Mouse (Mus musculus) CH12.LX (cell line): ENCODE measurements around the gene Rab20. TPM values are rescaled to one million over a fixed set of nuclear protein-coding genes. Genes with fewer than 3 reads are reported as not detected.
A peak's percentile ranks its signal among the peaks of the same experiment; 100 is the strongest.

ENCODE experiments used
- DNase-seq: peaks from one replicate; pipeline ENCODE4 v3.0.0-alpha.2; 2013; ENCODE audit errors: extremely low read depth
- H3K27ac ChIP-seq: 2 replicates; pipeline ENCODE4 v1.5.1; 2012; ENCODE audit warnings: low read depth, mild to moderate bottlenecking, control low read depth, moderate library complexity; ENCODE audit not compliant: insufficient read depth
- H3K27me3 ChIP-seq: replicated peaks from 2 replicates; pipeline ENCODE3; 2012; ENCODE audit warnings: inconsistent platforms
- H3K36me3 ChIP-seq, 2 experiments: replicated peaks in 1 of 2; 2 replicates each; pipeline versions ENCODE3 to v1.6.1; 2012; ENCODE audit warnings: inconsistent platforms in 1 of 2, low read length in 1 of 2, mild to moderate bottlenecking in 1 of 2, mixed read lengths in 1 of 2, moderate library complexity in 1 of 2; ENCODE audit not compliant: control insufficient read depth in 1 of 2, insufficient read depth in 1 of 2
- H3K4me1 ChIP-seq, 2 experiments: 2 replicates each; pipeline ENCODE4 v1.6.1; 2012; ENCODE audit warnings: inconsistent platforms in 1 of 2, moderate library complexity in 1 of 2; ENCODE audit not compliant: insufficient read depth in 2 of 2, control insufficient read depth in 1 of 2
- H3K4me2 ChIP-seq: 2 replicates; pipeline ENCODE4 v1.6.1; 2012; ENCODE audit warnings: low read depth, mild to moderate bottlenecking, control low read depth; ENCODE audit not compliant: poor library complexity, insufficient read depth, severe bottlenecking
- H3K4me3 ChIP-seq, 3 experiments: fragments of 150-350 bp in 1 of 3; sonication (generic) in 1 of 3; replicated peaks in 1 of 3; 2 replicates each; pipeline versions ENCODE3 to v1.5.1; 2011 to 2012; ENCODE audit warnings: low read depth in 2 of 3, low read length in 2 of 3, mild to moderate bottlenecking in 2 of 3, moderate library complexity in 2 of 3, control low read depth in 1 of 3, improper control_type of control experiment in 1 of 3, inconsistent platforms in 1 of 3, mixed read lengths in 1 of 3; ENCODE audit not compliant: poor library complexity in 1 of 3
- H3K79me2 ChIP-seq: replicated peaks from 2 replicates; pipeline ENCODE4 v1.6.1; 2012; ENCODE audit warnings: mild to moderate bottlenecking, moderate library complexity; ENCODE audit not compliant: control insufficient read depth, poor library complexity, insufficient read depth, severe bottlenecking; ENCODE audit errors: extremely low read depth
- H3K9ac ChIP-seq: 2 replicates; pipeline ENCODE4 v1.6.1; 2012; ENCODE audit warnings: low read depth, mild to moderate bottlenecking, control low read depth, moderate library complexity; ENCODE audit not compliant: insufficient read depth
- H3K9me3 ChIP-seq: replicated peaks from 2 replicates; pipeline ENCODE3; 2012; ENCODE audit warnings: low read length, inconsistent platforms, mixed read lengths
- BHLHE40 ChIP-seq: IDR thresholded peaks from 2 replicates; pipeline ENCODE4 v1.6.1; 2011; ENCODE audit warnings: mild to moderate bottlenecking, low read depth, low read length, improper control_type of control experiment
- CHD1 ChIP-seq: IDR thresholded peaks from 2 replicates; pipeline ENCODE4 v1.6.1; 2012; ENCODE audit warnings: low read depth, low read length, improper control_type of control experiment, inconsistent platforms
- CTCF ChIP-seq, 2 experiments: IDR thresholded peaks in 1 of 2; conservative IDR thresholded peaks in 1 of 2; 2 replicates each; pipeline ENCODE4 v1.5.1; 2011 to 2012; ENCODE audit warnings: low read depth in 2 of 2, low read length in 2 of 2, improper control_type of control experiment in 1 of 2, inconsistent platforms in 1 of 2, mild to moderate bottlenecking in 1 of 2, moderate library complexity in 1 of 2
- E2F4 ChIP-seq: IDR thresholded peaks from 2 replicates; pipeline ENCODE4 v1.6.1; 2011; ENCODE audit warnings: low read depth, low read length, improper control_type of control experiment; ENCODE audit not compliant: insufficient replicate concordance
- ELF1 ChIP-seq: IDR thresholded peaks from 2 replicates; pipeline ENCODE4 v1.6.1; 2014; ENCODE audit warnings: low read depth, mild to moderate bottlenecking, inconsistent platforms, low read length, improper control_type of control experiment
- ETS1 ChIP-seq: conservative IDR thresholded peaks from 2 replicates; pipeline ENCODE4 v1.6.1; 2012; ENCODE audit warnings: low read depth, mild to moderate bottlenecking, inconsistent platforms, low read length, improper control_type of control experiment, moderate library complexity
- HCFC1 ChIP-seq: IDR thresholded peaks from 2 replicates; pipeline ENCODE4 v1.6.1; 2012; ENCODE audit warnings: low read depth, mild to moderate bottlenecking, inconsistent platforms, low read length, improper control_type of control experiment
- JUN ChIP-seq: IDR thresholded peaks from 2 replicates; pipeline ENCODE4 v1.6.1; 2011; ENCODE audit warnings: low read depth, mild to moderate bottlenecking, low read length, improper control_type of control experiment, moderate library complexity; ENCODE audit not compliant: insufficient read depth
- JUND ChIP-seq: conservative IDR thresholded peaks from 2 replicates; pipeline ENCODE4 v1.6.1; 2011; ENCODE audit warnings: low read depth, low read length, improper control_type of control experiment
- MAFK ChIP-seq: IDR thresholded peaks from 2 replicates; pipeline ENCODE4 v1.6.1; 2011; ENCODE audit warnings: low read length, improper control_type of control experiment; ENCODE audit not compliant: insufficient replicate concordance
- MAX ChIP-seq: IDR thresholded peaks from 2 replicates; pipeline ENCODE4 v1.6.1; 2011; ENCODE audit warnings: low read length, improper control_type of control experiment
- MEF2A ChIP-seq: IDR thresholded peaks from 2 replicates; pipeline ENCODE4 v1.6.1; 2014; ENCODE audit warnings: low read depth, mild to moderate bottlenecking, inconsistent platforms, low read length, improper control_type of control experiment, borderline replicate concordance
- MXI1 ChIP-seq: IDR thresholded peaks from 2 replicates; pipeline ENCODE4 v1.6.1; 2011; ENCODE audit warnings: mild to moderate bottlenecking, low read depth, low read length, improper control_type of control experiment
- NELFE ChIP-seq: IDR thresholded peaks from 2 replicates; pipeline ENCODE4 v1.6.1; 2011; ENCODE audit warnings: low read depth, low read length, improper control_type of control experiment
- NRF1 ChIP-seq: IDR thresholded peaks from 2 replicates; pipeline ENCODE4 v1.6.1; 2014; ENCODE audit warnings: low read depth, mild to moderate bottlenecking, inconsistent platforms, low read length, improper control_type of control experiment, moderate library complexity
- POLR2A ChIP-seq: IDR thresholded peaks from 2 replicates; pipeline ENCODE4 v1.6.1; 2011; ENCODE audit warnings: low read depth, mild to moderate bottlenecking, improper control_type of control experiment, low read length
- RAD21 ChIP-seq: IDR thresholded peaks from 2 replicates; pipeline ENCODE4 v1.6.1; 2011; ENCODE audit warnings: low read depth, mild to moderate bottlenecking, low read length, improper control_type of control experiment, moderate library complexity
- RCOR1 ChIP-seq: conservative IDR thresholded peaks from 2 replicates; pipeline ENCODE4 v1.6.1; 2012; ENCODE audit warnings: low read depth, mild to moderate bottlenecking, inconsistent platforms, low read length, improper control_type of control experiment
- SIN3A ChIP-seq: IDR thresholded peaks from 2 replicates; pipeline ENCODE4 v1.6.1; 2012; ENCODE audit warnings: low read length, improper control_type of control experiment, inconsistent platforms
- SMC3 ChIP-seq: IDR thresholded peaks from 2 replicates; pipeline ENCODE4 v1.6.1; 2011; ENCODE audit warnings: low read depth, low read length, improper control_type of control experiment
- TCF12 ChIP-seq: IDR thresholded peaks from 2 replicates; pipeline ENCODE4 v1.6.1; 2014; ENCODE audit warnings: low read depth, mild to moderate bottlenecking, inconsistent platforms, low read length, improper control_type of control experiment
- UBTF ChIP-seq: IDR thresholded peaks from 2 replicates; pipeline ENCODE4 v1.6.1; 2012; ENCODE audit warnings: low read depth, mild to moderate bottlenecking, inconsistent platforms, low read length, improper control_type of control experiment, moderate library complexity
- USF1 ChIP-seq: IDR thresholded peaks from 2 replicates; pipeline ENCODE4 v1.6.1; 2014; ENCODE audit warnings: low read depth, mild to moderate bottlenecking, inconsistent platforms, low read length, improper control_type of control experiment
- USF2 ChIP-seq: conservative IDR thresholded peaks from 2 replicates; pipeline ENCODE4 v1.6.1; 2011; ENCODE audit warnings: low read depth, low read length, improper control_type of control experiment
- ZKSCAN1 ChIP-seq: IDR thresholded peaks from 2 replicates; pipeline ENCODE4 v1.6.1; 2012; ENCODE audit warnings: low read depth, inconsistent platforms, low read length, improper control_type of control experiment, borderline replicate concordance
- dilution Hi-C: fragments of 300-500 bp; cut with MboI; formaldehyde crosslinking; loops from 2 replicates; pipeline ENCODE4 v1.14.3; 2020; ENCODE audit warnings: low sequenced_read_pairs; ENCODE audit not compliant: extremely low pct_unique_long_range_greater_than_20kb, extremely low pct_ligation_motif_present
- in situ Hi-C: fragments of 300-500 bp; cut with MboI; formaldehyde crosslinking; loops from 3 replicates; pipeline ENCODE4 v1.14.3; 2019; ENCODE audit warnings: low sequenced_read_pairs, low pct_ligation_motif_present, low pct_unique_long_range_greater_than_20kb, mixed read lengths
- polyA plus RNA-seq: library from polyadenylated mRNA; unstranded; fragments of >175 nt; gene quantifications from 2 replicates; pipeline ENCODE4 v1.2.1, GENCODE M21; 2012; ENCODE audit warnings: low read depth; ENCODE audit not compliant: insufficient read length
- total RNA-seq, 2 experiments: library from RNA; depleted of rRNA; stranded (reverse); fragments of 300-350 nt in 1 of 2; fragments of >200 nt in 1 of 2; gene quantifications; 2 replicates each; pipeline ENCODE4 v1.2.3; 2012 to 2014

The Rab20 gene
- total RNA-seq (2012; rRNA removed) (18.2 and 23.2 TPM in 2 replicates), total RNA-seq (2014; rRNA removed) (19.0 and 22.8 TPM in 2 replicates), polyA plus RNA-seq (12.8 and 17.2 TPM in 2 replicates)

- in situ Hi-C loops: no loop called here
- H3K4me1 ChIP-seq: peaks cover 14 to 36% of the 10 kb centered on the region in 2 experiments
- H3K27ac ChIP-seq: no peak within 1 kb of the TSS
- TF ChIP-seq MXI1 (peak; percentile 95), ELF1 (peak; percentile 56), TCF12 (peak; percentile 58), HCFC1 (no peak; the same call in 1 of the 2 replicates), JUN (no peak), JUND (no peak), CTCF (conservative IDR thresholded peaks at IDR 0.05 in 1 of 2, IDR thresholded peaks at IDR 0.05 in 1 of 2; ENCODE audit: low read depth in 2 of 2, low read length in 2 of 2) (no peak), SIN3A (peak; percentile 69), MAFK (no peak), RAD21 (no peak), USF1 (peak; percentile 77), USF2 (peak; percentile 71), BHLHE40 (peak; percentile 97), MEF2A (0 out of 2 replicates have a peak, but pooled peaks have one; percentile 43), NRF1 (0 out of 2 replicates have a peak, but pooled peaks have one; percentile 31), NELFE (peak; percentile 62; the same call in 1 of the 2 replicates), E2F4 (no peak), ETS1 (no peak; the same call in 1 of the 2 replicates), UBTF (0 out of 2 replicates have a peak, but pooled peaks have one; percentile 60), CHD1 (no peak), SMC3 (no peak), ZKSCAN1 (no peak), POLR2A (peak; percentile 63), MAX (peak; percentile 83), RCOR1 (no peak)
- peaks cover 15% of the 10 kb centered on the region; the same call in 1 of the 2 replicates for H3K79me2 ChIP-seq
- H3K27me3 ChIP-seq: peaks cover 37% of the 10 kb centered on the region
- H3K9ac ChIP-seq: peak within 1 kb of the TSS; percentile 76
- H3K4me2 ChIP-seq: peak within 1 kb of the TSS; percentile 89
- no peaks in the 10 kb centered on the region for H3K9me3 ChIP-seq
- H3K4me3 ChIP-seq: peak within 1 kb of the TSS; percentile 68 to 80 (median 71)
- DNase-seq: peak; percentile 61
- dilution Hi-C loops: no loop called here
- H3K36me3 ChIP-seq: peaks cover 0 to 9% of the 10 kb centered on the region in 2 experiments
These were observed at the start of gene Rab20 for GRCm38 (mm10) chr8:11477811-11478761. Gene Rab20, minus strand, starts transcription at chr8:11478710.
